Mouse (Mus musculus) thymus, adult 2 months (tissue): Measurements from ENCODE around the gene Znrf1. TPM values are rescaled to one million over a fixed set of nuclear protein-coding genes. Genes with fewer than 3 reads are reported as not detected.

ENCODE experiments used
- DNase-seq: peaks from one replicate; pipeline ENCODE4 v3.0.0; 2021
- H3K27ac ChIP-seq: fragments of 200-500 bp; 2 replicates; pipeline ENCODE4 v1.5.1; 2012; ENCODE audit warnings: low read length, control low read depth; ENCODE audit not compliant: control insufficient read depth, insufficient read depth
- H3K27me3 ChIP-seq: fragments of 200-500 bp; 2 replicates; pipeline ENCODE4 v1.6.1; 2012; ENCODE audit warnings: mild to moderate bottlenecking, low read length, moderate library complexity, mixed read lengths; ENCODE audit not compliant: control insufficient read depth, insufficient read depth
- H3K36me3 ChIP-seq: fragments of 200-500 bp; 2 replicates; pipeline ENCODE4 v1.6.1; 2012; ENCODE audit warnings: mild to moderate bottlenecking, low read length, moderate library complexity; ENCODE audit not compliant: control insufficient read depth, insufficient read depth
- H3K4me1 ChIP-seq: fragments of 200-500 bp; replicated peaks from 2 replicates; pipeline ENCODE4 v1.6.1; 2012; ENCODE audit warnings: low read length; ENCODE audit not compliant: control insufficient read depth, insufficient read depth
- H3K4me3 ChIP-seq: fragments of 200-500 bp; 2 replicates; pipeline ENCODE4 v1.5.1; 2012; ENCODE audit warnings: mild to moderate bottlenecking, low read length, control low read depth, moderate library complexity; ENCODE audit not compliant: control insufficient read depth, insufficient read depth
- CTCF ChIP-seq: fragments of 200-500 bp; IDR thresholded peaks from 2 replicates; pipeline ENCODE4 v1.5.1; 2012; ENCODE audit warnings: mild to moderate bottlenecking, control low read depth, low read length, moderate library complexity, borderline replicate concordance; ENCODE audit not compliant: control insufficient read depth, poor library complexity, insufficient read depth; ENCODE audit errors: extremely low read depth
- POLR2A ChIP-seq: fragments of 200-500 bp; IDR thresholded peaks from 2 replicates; pipeline ENCODE4 v1.6.1; 2012; ENCODE audit warnings: mild to moderate bottlenecking, low read length, control low read depth, moderate library complexity; ENCODE audit not compliant: control insufficient read depth, poor library complexity, insufficient read depth; ENCODE audit errors: extremely low read depth
- WGBS: fragments of 180-500 bp; shearing (Covaris S2); methylation state at CpG from one replicate; pipeline ENCODE4 v1.1.7; 2018; 5-methylcytosine and 5-hydroxymethylcytosine counted together
- polyA plus RNA-seq: library from polyadenylated mRNA; depleted of rRNA; stranded (reverse); fragments of >200 nt; gene quantifications from 2 replicates; pipeline ENCODE4 v1.2.3, GENCODE M21; 2012

Znrf1 gene
- polyA plus RNA-seq, 1 experiment, result 968 TPM

DNA sequence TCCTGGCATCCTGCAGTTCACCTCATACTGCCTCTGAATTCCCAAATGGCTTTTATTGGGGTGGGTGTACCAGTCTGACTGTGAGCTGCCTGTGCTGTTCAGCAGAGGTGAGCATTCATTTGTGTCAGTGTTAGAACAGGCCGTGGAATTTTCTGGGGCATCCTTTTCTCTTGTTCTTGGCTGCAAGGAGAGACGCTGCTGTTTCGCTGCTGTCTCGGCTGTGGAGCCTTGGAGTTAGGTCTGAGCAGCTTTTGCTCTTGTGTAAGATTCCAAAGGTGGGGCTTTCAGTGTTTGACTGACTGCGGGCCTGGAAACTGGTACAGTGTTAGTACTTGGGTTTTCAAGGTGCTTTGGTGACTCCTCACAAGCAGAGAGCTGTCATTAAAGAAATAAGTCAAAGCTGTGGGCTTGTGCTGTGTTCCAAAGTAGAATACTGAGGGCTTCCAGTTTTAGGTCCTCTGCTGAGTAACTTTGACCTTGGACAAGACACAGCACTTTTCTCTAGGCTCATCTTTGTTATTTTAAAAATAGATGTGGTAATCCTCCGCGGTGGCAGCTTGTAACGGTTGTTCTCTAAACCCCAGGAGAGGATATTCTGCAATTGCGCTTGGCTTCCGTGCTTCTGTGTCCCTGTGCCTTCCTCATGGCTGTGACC, 3.7 kb downstream of the Znrf1 start:
- Histone ChIP-seq H3K27ac (peak overlapping the region; percentile 90), H3K4me1 (peaks cover 18% of the 10 kb centered on the region), H3K36me3 (peaks cover 5% of the 10 kb centered on the region; the same call in 1 of the 2 replicates), H3K27me3 (no peaks in the 10 kb centered on the region), H3K4me3 (peak overlapping the region; percentile 49)
- DNase-seq, result peak; percentile 49
- WGBS, result 2% methylated on average over 10 of the region's 10 CpGs
- TF ChIP-seq CTCF, result no peak

DNA sequence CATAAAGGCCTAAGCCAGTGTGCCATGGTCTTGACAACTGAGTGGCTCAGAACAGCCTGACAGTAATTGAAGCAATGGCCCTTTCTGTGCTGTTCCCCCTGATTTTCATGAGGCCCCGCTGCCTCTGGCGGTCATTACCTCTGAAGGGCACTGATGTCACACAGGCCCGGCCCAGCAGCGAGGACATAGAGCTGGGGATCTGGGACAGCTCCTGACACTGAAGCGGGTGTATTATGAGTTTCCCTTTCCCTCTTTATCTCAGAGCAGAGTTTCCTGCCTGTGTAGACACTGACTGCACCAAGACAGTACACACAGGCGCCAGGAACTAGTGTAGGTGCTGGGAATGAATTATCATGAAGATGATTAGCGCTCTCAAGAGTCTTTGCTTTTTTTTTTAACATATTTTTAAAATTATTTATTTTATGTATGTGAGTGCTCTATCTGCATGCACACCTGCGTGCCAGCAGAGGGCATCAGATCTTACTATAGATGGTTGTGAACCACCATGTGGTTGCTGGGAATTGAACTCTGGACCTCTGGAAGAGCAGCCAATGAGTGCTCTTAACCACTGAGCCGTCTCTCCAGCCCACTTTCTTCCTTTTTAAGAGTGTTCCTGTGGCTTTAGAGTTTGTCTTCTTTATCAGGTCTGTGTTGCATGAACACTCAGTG, 7.9 kb downstream of the Znrf1 start:
- H3K4me1 ChIP-seq, result peaks cover 31% of the 10 kb centered on the region
- no peak for DNase-seq
- H3K4me3 ChIP-seq, result no peak overlapping the region
- H3K27ac ChIP-seq, result no peak overlapping the region
- TF ChIP-seq CTCF, result no peak
- no peak for TF ChIP-seq POLR2A
- peaks cover 16% of the 10 kb centered on the region for H3K36me3 ChIP-seq
- WGBS, result 91% methylated on average over 9 of the region's 9 CpGs
- no peaks in the 10 kb centered on the region for H3K27me3 ChIP-seq

GRCm38 (mm10) chr8:111545406-111546156, 9.7 kb downstream of the Znrf1 start:
- 66% methylated on average over 8 of the region's 8 CpGs for WGBS
- peak overlapping the region; percentile 34; the same call in 1 of the 2 replicates for H3K27ac ChIP-seq

GRCm38 (mm10) chr8:111547144-111547543, 11.2 kb downstream of the Znrf1 start:
- DNase-seq, result no peak
- Histone ChIP-seq H3K4me3 (no peak overlapping the region), H3K27ac (no peak overlapping the region), H3K36me3 (peaks cover 16% of the 10 kb centered on the region), H3K27me3 (no peaks in the 10 kb centered on the region), H3K4me1 (peaks cover 42% of the 10 kb centered on the region)
- WGBS, result 95% methylated on average over 3 of the region's 3 CpGs
- TF ChIP-seq POLR2A (no peak), CTCF (no peak)

More at GRCm38 (mm10) chr8:111545406-111546156, 9.7 kb downstream of the Znrf1 start:
- no peak for TF ChIP-seq POLR2A
- Histone ChIP-seq H3K4me1 (peaks cover 43% of the 10 kb centered on the region), H3K4me3 (no peak overlapping the region), H3K36me3 (peaks cover 16% of the 10 kb centered on the region), H3K27me3 (no peaks in the 10 kb centered on the region)
- no peak for DNase-seq

GRCm38 (mm10) chr8:111548201-111548600, 12.3 kb downstream of the Znrf1 start:
- H3K27ac ChIP-seq, result no peak overlapping the region
- H3K4me1 ChIP-seq, result peaks cover 42% of the 10 kb centered on the region
- no peak for DNase-seq
- no peak overlapping the region for H3K4me3 ChIP-seq
- TF ChIP-seq CTCF, result no peak
- TF ChIP-seq POLR2A, result no peak
- peaks cover 16% of the 10 kb centered on the region for H3K36me3 ChIP-seq
- 92% methylated on average over 6 of the region's 6 CpGs for WGBS
- no peaks in the 10 kb centered on the region for H3K27me3 ChIP-seq

DNA sequence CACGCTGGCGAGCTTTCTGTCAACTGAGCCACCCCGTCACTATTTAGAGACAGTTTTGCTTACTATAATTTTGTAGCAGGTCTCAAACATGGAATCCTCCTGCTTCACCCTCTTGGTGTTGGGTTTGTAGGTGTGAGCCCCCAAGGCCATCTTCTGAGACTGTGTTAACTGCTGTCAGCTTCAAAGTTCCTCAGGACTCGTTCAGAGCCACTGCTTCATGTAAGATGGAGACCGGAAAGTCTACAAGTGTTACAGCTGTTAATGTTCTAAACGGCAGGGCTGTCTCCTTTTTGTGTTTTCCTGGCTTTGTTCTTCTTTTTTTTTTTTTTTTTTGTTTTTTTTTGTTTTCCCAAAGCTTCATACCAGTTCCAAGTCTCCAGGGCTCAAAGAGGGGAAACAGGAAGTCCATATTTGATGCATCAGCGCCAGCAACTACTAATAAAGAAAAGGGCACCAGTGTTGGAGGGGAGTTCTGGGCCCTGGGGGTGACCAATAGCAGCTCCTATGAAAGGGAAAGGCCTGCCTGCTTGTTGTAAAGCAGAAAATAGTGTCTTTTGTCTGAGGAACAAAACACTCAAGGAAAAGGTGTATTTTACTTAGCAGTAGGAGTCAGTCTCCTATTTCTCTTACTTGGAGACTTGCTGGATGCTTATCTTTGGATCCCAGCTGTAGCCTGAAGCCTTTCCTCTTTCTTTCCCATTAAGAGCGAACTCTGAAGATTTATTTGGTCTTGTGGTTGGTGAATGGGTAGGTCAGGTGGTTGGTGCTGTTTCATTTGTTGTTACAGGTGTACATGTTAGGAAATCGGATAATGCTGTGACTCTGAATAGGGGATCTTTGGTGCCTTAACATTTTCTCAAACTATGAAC, 14.3 kb downstream of the Znrf1 start:
- Histone ChIP-seq H3K36me3 (peaks cover 10% of the 10 kb centered on the region), H3K27me3 (no peaks in the 10 kb centered on the region), H3K27ac (peak overlapping the region; percentile 86), H3K4me3 (no peak overlapping the region), H3K4me1 (peaks cover 42% of the 10 kb centered on the region)
- DNase-seq, result no peak
- TF ChIP-seq CTCF (no peak), POLR2A (no peak)
- 48% methylated on average over 9 of the region's 9 CpGs for WGBS
